Mouse (Mus musculus): ENCODE data around the gene Gal3st3. TPM values are rescaled to one million over a fixed set of nuclear protein-coding genes. Genes with fewer than 3 reads are reported as not detected.
A peak's percentile ranks its signal among the peaks of the same experiment; 100 is the strongest.

The Gal3st3 gene
- polyA plus RNA-seq, 1 experiment from 2014 or later = not detected

DNA sequence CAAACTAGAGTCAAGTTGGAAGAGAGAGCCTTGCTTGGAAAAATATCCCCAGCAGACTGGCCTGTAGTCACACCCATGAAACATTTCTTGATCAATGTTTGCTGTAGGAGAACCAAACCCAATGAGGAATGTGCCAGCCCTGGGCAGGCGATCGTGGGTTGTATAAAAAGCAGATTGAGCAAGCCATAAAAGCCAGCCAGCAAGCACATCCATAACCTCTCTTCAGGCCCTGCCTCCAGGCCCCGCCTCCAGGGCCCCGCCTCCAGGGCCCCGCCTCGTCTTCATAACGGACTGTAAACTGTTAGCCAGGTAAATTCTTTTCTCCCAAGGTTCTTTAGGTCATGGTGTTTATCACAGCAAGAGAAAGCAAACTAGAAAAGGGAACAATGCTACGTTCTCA is 19.8 kb upstream of the Gal3st3 start:
- WGBS (ENCODE audit: missing documents) = 84% methylated on average over 8 of the region's 8 CpGs
- Histone ChIP-seq H3K36me3 (ENCODE audit: inconsistent target) (peaks cover 49% of the 10 kb centered on the region), H3K79me2 (ENCODE audit: inconsistent target) (peaks cover 16% of the 10 kb centered on the region; the same call in 1 of the 2 replicates), H3K4me3 (ENCODE audit: inconsistent target) (no peak overlapping the region), H3K27ac (no peak overlapping the region)

DNA sequence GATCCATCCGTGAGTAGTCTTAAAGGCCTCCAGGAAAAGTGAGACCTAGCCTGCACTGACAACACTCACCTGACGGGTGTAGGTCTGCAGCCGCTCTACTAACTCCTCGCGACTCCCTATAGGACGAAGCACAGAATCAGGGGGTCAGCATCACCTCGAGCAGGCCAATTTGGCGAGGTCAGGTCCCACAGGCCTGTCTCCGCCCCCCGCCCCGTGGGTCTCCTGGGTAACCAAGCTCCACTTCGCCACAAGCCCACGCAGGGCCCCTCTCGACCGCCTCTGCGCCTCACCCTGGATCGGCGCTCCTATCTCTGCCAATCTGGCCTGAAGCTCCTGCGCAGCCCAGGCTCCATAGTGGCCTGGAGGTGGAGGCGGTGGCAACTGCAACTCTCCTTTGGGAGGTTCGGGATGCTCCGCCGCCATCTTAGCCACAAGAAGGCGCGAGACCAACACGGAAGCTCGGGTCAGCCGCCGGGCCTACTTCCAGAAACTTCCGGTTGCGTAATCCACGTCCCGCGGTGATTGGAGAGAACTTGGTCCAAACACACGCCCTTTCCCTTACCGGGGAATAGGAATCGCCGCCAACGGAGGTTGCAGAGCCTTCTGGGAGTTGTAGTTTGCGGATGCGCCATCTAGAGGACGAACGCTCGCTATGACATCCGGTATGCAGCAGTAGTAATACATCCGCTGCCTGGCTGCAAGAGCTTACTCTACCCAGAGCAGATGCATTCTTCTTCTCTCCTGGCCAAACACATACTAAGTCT is 3.0 kb upstream of the Gal3st3 start, which contains the start of gene Sf3b2:
Gene Sf3b2 (minus strand): TSS at position 484 of the 764 bp plus-strand sequence.
- Histone ChIP-seq H3K36me3 (ENCODE audit: inconsistent target) (peaks cover 23% of the 10 kb centered on the region), H3K79me2 (ENCODE audit: inconsistent target) (peaks cover 24% of the 10 kb centered on the region), H3K4me3 (ENCODE audit: inconsistent target) (peak within 1 kb of the TSS; percentile 74), H3K27ac (peak within 1 kb of the TSS; percentile 55)
- WGBS (ENCODE audit: missing documents) = under 1% methylated on average over 46 of the region's 46 CpGs

DNA sequence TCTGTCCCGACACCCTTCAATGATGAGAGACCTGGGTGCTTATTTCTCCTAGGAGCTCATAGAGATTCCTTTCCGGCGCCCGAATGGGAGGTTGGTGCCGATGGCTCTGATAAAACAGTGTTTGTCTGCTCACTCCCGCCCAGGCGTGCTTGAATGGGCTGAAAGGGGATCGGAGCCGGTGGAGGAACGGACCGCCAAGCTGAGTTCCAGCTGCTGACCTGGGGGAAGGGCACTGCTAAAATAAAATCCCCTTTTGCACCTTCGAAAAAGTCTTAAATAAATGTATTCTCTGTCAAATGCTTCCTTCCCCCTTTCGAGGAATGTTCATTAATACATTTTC is 2.4 kb upstream of the Gal3st3 start:
- Histone ChIP-seq H3K79me2 (ENCODE audit: inconsistent target) (peaks cover 24% of the 10 kb centered on the region), H3K36me3 (ENCODE audit: inconsistent target) (peaks cover 18% of the 10 kb centered on the region), H3K27ac (peak overlapping the region; percentile 25), H3K4me3 (ENCODE audit: inconsistent target) (peak overlapping the region; percentile 74)
- WGBS (ENCODE audit: missing documents) = 3% methylated on average over 13 of the region's 13 CpGs

DNA sequence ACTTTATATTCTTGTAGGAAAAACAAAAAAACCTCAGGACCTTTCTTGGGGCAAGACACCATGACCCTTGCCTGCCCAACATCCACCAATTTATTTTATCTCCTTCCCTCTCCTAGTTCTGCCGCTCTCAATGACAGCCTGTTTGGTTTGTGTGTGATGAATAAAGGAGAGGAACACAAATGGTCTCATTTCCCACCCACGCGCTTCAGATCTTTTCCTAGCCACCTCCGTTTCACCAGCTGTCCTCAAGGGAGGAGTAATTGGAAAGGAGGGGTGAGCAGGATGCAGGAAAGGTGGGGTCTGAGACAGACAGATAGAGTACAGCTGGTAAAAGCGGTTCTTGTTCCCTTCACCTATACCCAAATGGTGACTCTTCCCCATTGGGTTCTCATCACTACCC is 1.5 kb upstream of the Gal3st3 start:
- H3K79me2 ChIP-seq (ENCODE audit: inconsistent target) = peaks cover 24% of the 10 kb centered on the region
- WGBS (ENCODE audit: missing documents) = 90% methylated on average over 4 of the region's 5 CpGs
- peaks cover 12% of the 10 kb centered on the region for H3K36me3 ChIP-seq (ENCODE audit: inconsistent target)
- no peak overlapping the region for H3K4me3 ChIP-seq (ENCODE audit: inconsistent target)
- no peak overlapping the region for H3K27ac ChIP-seq

DNA sequence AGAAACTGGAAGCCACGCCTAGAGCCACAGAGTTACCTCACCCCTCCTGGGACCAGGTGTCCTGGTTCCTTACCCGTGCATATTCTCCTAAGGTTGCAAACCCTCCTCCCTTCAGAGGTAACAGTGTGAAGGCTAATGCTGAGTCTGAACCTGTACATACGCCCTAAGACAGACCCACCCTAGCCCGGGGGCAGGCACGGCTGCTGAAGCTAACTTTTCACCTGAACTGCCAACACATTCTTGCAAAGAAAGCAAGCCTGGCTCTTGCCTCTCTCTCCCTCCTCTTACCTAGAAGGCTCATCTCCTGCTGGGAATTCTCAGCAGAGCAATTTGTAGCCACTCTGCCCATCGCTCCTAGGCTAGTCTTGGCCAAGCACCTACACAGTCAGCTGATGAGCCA is 2.5 kb downstream of the Gal3st3 start:
- H3K4me3 ChIP-seq (ENCODE audit: inconsistent target) = no peak overlapping the region
- no peaks in the 10 kb centered on the region for H3K36me3 ChIP-seq (ENCODE audit: inconsistent target)
- WGBS (ENCODE audit: missing documents) = 93% methylated on average over 5 of the region's 6 CpGs
- H3K79me2 ChIP-seq (ENCODE audit: inconsistent target) = no peaks in the 10 kb centered on the region
- no peak overlapping the region for H3K27ac ChIP-seq

DNA sequence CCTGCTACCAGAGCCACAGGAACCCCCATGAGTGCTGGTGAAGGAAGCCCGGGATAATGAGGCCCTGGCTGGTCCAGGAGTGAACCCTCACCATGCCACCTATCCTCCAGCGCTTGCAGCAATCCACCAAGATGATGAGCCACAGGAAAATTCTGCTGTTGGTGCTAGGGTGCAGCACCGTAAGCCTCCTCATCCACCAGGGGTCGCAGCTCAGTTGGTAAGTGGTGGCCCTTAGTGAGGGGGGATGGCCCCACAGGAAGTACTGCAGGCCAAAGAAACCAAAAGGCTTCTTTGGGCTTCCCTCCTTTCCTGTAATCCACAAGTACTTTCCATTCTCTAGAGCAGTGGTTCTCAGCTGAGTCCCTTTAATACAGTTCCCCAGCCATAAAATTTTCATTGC is 4.3 kb downstream of the Gal3st3 start:
- 10% methylated on average over 4 of the region's 4 CpGs for WGBS (ENCODE audit: missing documents)
- no peak overlapping the region for H3K27ac ChIP-seq
- H3K79me2 ChIP-seq (ENCODE audit: inconsistent target) = no peaks in the 10 kb centered on the region
- no peaks in the 10 kb centered on the region for H3K36me3 ChIP-seq (ENCODE audit: inconsistent target)
- no peak overlapping the region for H3K4me3 ChIP-seq (ENCODE audit: inconsistent target)

DNA sequence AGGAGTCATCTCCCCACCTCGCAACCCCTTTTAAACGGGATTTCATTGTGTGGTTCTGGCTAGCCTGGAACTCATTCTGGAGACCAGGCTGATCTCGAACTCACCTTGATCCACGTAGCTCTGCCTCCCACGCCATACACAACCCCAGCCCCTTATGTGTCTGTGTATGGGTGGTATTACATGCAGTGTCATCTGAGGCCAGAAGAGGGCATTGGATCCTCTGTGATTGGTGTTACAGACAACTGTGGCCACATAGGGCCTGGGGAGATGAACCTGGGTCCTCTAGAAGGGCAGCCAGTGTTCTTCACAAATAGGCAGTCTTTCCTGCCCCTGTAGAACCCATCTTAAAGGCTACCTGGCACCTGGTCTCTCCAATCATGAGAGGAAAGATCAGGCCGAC is 8.1 kb downstream of the Gal3st3 start:
- Histone ChIP-seq H3K27ac (no peak overlapping the region), H3K4me3 (ENCODE audit: inconsistent target) (no peak overlapping the region), H3K36me3 (ENCODE audit: inconsistent target) (no peaks in the 10 kb centered on the region), H3K79me2 (ENCODE audit: inconsistent target) (no peaks in the 10 kb centered on the region)
- WGBS (ENCODE audit: missing documents) = 91% methylated on average over 6 of the region's 6 CpGs

DNA sequence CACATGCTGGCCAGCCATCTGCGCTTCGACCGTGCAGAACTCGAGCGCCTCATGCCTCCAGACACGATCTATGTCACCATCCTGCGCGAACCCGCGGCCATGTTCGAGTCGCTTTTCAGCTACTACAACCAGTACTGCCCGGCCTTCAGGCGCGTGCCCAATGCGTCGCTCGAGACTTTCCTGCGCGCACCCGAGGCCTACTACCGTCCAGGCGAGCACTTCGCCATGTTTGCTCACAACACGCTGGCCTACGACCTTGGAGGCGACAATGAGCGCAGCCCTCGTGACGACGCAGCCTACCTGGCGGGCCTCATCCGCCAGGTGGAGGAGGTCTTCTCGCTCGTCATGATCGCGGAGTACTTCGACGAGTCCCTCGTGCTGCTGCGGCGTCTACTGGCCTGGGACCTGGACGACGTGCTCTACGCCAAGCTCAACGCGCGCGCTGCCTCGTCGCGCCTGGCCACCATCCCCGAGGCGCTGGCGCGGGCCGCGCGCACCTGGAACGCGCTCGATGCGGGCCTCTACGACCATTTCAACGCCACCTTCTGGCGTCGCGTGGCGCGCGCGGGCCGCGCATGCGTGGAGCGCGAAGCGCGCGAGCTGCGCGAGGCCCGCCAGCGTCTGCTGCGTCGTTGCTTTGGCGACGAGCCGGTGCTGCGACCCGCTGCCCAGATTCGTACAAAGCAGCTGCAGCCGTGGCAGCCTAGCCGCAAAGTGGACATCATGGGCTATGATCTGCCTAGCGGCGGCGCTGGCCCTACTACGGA is 9.0 kb downstream of the Gal3st3 start:
- Histone ChIP-seq H3K36me3 (ENCODE audit: inconsistent target) (no peaks in the 10 kb centered on the region), H3K4me3 (ENCODE audit: inconsistent target) (no peak overlapping the region), H3K27ac (no peak overlapping the region), H3K79me2 (ENCODE audit: inconsistent target) (no peaks in the 10 kb centered on the region)
- 50% methylated on average over 83 of the region's 98 CpGs for WGBS (ENCODE audit: missing documents)

DNA sequence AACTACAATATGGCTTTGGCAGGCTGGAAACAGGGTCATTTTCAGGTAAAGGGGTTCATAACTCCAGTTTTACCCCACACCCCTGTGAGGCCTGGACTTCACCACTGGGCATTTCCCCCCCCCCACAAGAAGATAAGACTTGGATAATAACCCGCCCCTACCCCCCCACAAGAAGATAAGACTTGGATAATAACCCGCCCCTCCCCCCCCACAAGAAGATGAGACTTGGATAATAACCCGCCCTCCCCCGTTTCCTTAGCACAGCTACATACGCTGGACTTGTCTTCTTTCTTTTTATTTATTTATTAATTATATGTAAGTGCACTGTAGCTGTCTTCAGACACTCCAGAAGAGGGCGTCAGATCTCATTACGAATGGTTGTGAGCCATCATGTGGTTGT is 10.9 kb downstream of the Gal3st3 start:
- no peak overlapping the region for H3K27ac ChIP-seq
- no peak overlapping the region for H3K4me3 ChIP-seq (ENCODE audit: inconsistent target)
- no peaks in the 10 kb centered on the region for H3K36me3 ChIP-seq (ENCODE audit: inconsistent target)
- WGBS (ENCODE audit: missing documents) = 85% methylated on average over 7 of the region's 7 CpGs
- H3K79me2 ChIP-seq (ENCODE audit: inconsistent target) = no peaks in the 10 kb centered on the region

DNA sequence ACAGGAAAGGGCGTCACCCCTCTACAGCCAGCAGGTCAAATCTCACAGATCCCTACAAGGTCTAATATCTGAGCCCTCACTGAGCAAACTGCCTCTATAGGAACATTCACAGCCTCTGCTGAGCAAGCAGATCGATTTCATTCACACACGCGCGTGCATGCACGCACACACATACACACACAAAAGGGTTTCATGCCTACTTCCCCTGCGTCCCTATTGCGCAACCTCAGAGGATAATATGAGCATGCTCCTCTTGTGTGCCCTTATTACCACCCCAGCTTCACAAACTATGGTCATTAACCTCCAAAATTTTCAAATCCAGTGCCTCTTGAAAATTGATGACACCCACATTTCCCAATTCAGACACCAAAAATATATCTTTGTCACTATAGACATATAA is 15.1 kb downstream of the Gal3st3 start:
- WGBS (ENCODE audit: missing documents) = 35% methylated on average over 8 of the region's 8 CpGs
- H3K79me2 ChIP-seq (ENCODE audit: inconsistent target) = no peaks in the 10 kb centered on the region
- H3K4me3 ChIP-seq (ENCODE audit: inconsistent target) = no peak overlapping the region
- H3K27ac ChIP-seq = no peak overlapping the region
- H3K36me3 ChIP-seq (ENCODE audit: inconsistent target) = no peaks in the 10 kb centered on the region

DNA sequence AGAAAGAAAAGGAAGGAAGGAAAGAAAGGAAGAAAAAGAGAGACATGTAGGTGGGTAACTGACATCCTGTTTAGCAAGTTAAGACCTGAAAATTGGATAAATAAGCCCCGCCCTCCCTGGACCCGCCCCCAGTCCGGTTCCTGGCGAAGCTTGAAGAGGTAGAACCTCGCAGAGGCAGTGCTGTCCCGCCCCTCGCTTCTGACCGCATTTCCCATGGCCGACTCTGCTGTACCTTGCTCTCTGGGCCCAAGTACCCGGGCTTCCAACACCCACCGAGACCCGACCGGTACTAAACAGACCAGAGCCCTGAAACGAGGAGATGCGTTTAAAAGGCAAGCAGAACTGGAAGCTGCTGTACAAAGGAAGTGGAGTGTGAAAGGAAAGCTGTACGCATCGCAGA is 25.7 kb downstream of the Gal3st3 start:
- H3K27ac ChIP-seq = no peak overlapping the region
- H3K4me3 ChIP-seq (ENCODE audit: inconsistent target) = no peak overlapping the region
- no peaks in the 10 kb centered on the region for H3K36me3 ChIP-seq (ENCODE audit: inconsistent target)
- WGBS (ENCODE audit: missing documents) = 36% methylated on average over 12 of the region's 17 CpGs
- H3K79me2 ChIP-seq (ENCODE audit: inconsistent target) = no peaks in the 10 kb centered on the region

DNA sequence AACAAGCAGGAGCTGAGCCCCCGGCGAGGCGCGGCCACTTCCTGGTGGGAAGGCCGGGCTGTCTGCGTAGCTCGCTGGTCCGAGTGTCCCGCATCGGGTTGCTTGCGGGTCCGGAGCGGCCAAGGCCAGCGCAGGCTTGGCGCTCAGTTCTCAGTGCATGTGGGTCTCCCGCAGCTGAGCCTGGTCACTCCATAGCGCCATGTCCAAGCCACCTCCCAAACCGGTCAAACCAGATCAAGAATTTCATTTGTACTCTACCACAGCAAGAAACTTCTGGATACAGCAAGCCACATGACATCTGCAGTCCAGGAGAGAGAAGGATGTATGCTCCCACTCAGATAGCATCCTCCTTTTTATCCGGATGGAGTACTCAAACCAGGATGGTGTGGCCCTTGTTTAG is 29.8 kb downstream of the Gal3st3 start:
- Histone ChIP-seq H3K4me3 (ENCODE audit: inconsistent target) (no peak overlapping the region), H3K79me2 (ENCODE audit: inconsistent target) (no peaks in the 10 kb centered on the region), H3K27ac (no peak overlapping the region), H3K36me3 (ENCODE audit: inconsistent target) (no peaks in the 10 kb centered on the region)
- 94% methylated on average over 19 of the region's 19 CpGs for WGBS (ENCODE audit: missing documents)

DNA sequence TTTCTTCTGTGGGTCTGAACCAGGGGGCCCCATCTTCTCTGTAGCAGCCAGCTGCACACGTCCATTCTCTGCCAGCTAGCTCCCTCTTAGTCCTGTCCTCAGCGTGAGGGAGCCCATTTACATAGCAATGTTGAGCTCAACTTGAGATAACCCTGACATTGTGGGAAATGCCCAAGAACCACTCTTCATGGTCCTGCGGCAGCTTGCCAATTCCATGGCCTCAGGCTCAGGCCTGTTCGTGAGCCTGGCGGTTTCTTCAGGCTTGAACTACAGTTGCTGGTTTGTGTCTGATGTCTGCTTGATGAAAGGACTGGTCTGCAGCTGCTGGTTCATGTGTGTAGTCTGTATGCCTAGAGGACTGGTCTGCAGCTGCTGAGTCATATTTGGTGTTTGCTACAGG is 36.6 kb downstream of the Gal3st3 start:
- 90% methylated on average over 5 of the region's 5 CpGs for WGBS (ENCODE audit: missing documents)
- H3K27ac ChIP-seq = no peak overlapping the region
- H3K4me3 ChIP-seq (ENCODE audit: inconsistent target) = no peak overlapping the region
- no peaks in the 10 kb centered on the region for H3K79me2 ChIP-seq (ENCODE audit: inconsistent target)
- no peaks in the 10 kb centered on the region for H3K36me3 ChIP-seq (ENCODE audit: inconsistent target)

DNA sequence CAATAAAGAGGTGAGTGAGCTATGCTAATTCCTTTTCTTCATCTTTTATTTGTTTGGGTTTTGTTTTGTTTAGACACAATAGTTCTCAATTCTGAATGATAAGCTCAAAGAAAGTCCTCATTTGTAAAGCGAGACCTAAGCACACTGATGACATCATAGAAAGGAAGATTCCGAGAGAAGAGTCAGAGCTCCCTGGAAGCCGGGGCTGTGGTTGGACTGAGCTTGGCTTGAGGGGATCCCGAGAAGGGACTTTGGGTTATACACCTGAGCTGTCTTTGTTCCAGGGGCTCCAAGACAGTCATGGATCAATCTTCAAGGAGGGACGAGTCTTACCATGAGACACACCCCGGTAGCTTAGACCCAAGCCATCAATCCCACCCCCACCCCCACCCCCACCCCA is 37.3 kb downstream of the Gal3st3 start, which contains the start of gene Catsper1:
Gene Catsper1 (plus strand): TSS at position 301 of the 400 bp plus-strand sequence.
- H3K36me3 ChIP-seq (ENCODE audit: inconsistent target) = no peaks in the 10 kb centered on the region
- 94% methylated on average over 6 of the region's 6 CpGs for WGBS (ENCODE audit: missing documents)
- no peaks in the 10 kb centered on the region for H3K79me2 ChIP-seq (ENCODE audit: inconsistent target)
- H3K4me3 ChIP-seq (ENCODE audit: inconsistent target) = no peak within 1 kb of the TSS
- H3K27ac ChIP-seq = no peak within 1 kb of the TSS

DNA sequence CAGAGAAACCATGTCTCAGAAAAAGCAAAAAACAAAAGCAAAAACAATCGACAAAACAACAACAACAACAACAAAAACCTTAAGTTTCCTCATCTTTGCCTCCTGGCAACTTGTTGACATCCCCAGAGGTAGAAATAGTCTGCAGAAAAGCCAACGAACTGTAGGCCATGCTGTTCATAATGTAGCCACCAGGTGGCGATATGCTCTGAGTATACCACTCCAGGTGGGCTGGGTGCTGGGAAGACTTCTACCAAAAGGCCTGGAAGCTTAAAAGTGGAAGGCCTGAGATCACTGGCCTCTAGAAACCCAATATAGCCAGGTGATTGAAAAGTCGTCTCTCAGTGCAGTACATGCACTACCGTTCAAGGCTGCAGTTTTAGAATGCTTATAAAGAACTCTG is 39.8 kb downstream of the Gal3st3 start:
- H3K27ac ChIP-seq = no peak overlapping the region
- H3K4me3 ChIP-seq (ENCODE audit: inconsistent target) = no peak overlapping the region
- H3K36me3 ChIP-seq (ENCODE audit: inconsistent target) = no peaks in the 10 kb centered on the region
- WGBS (ENCODE audit: missing documents) = 22% methylated on average over 4 of the region's 5 CpGs
- no peaks in the 10 kb centered on the region for H3K79me2 ChIP-seq (ENCODE audit: inconsistent target)
